Mouse (Mus musculus): Measurements from ENCODE around the gene Vdac2. TPM values are rescaled to one million over a fixed set of nuclear protein-coding genes. Genes with fewer than 3 reads are reported as not detected.

The Vdac2 gene
- polyA plus RNA-seq, 1 experiment from 2014 or later: 240 TPM

GRCm38 (mm10) chr14:21806631-21807160 lies 18.3 kb upstream of the Vdac2 start:
- H3K4me1 ChIP-seq: no peaks in the 10 kb centered on the region

DNA sequence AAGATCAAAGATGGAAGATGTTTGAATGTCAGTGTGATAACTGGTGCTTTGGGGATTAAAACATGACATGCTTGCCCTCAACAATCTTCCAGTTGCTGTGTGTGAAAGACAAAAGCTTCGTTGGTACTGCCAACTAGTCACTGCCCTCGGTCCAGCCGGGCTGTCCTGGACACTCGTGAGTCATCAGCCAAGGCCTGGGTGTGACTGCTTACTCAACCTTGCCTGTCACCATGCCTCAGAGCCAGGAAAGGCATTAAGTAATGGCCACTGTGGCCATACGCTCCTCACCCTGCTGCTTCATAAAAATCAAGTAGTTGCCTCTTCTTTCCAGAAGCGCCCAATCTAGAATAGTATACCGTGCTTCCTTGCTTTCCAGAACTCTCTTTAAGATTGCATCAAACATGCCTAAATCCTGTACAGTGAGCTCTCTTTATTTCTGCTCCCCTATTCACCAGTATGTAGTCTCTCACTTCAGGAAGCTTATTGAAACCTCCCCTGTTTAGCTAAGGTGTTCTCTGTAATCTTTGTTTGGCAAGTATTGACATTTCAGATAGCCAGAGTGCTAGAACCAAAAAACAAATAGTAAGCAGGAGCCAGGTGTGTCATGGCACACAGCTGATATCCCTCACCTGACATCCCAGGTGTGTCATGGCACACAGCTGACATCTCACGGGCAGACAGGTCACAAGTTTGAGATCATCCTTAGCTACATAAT lies 16.7 kb upstream of the Vdac2 start:
- Histone ChIP-seq H3K4me1 (no peaks in the 10 kb centered on the region), H3K4me3 (no peak overlapping the region), H3K9ac (no peak overlapping the region), H3K27me3 (no peaks in the 10 kb centered on the region), H3K4me2 (replicated peaks) (no peak overlapping the region), H3K27ac (no peak overlapping the region), H3K9me3 (no peaks in the 10 kb centered on the region), H3K36me3 (no peaks in the 10 kb centered on the region)
- 89% methylated on average over 8 of the region's 8 CpGs for WGBS
- no peak for ATAC-seq (ENCODE audit: insufficient number of reproducible peaks, insufficient read depth, low FRiP score, low TSS enrichment)

More at GRCm38 (mm10) chr14:21806631-21807160, 18.3 kb upstream of the Vdac2 start:
- ATAC-seq (ENCODE audit: insufficient number of reproducible peaks, insufficient read depth, low FRiP score, low TSS enrichment): no peak
- H3K27me3 ChIP-seq: no peaks in the 10 kb centered on the region
- H3K36me3 ChIP-seq: no peaks in the 10 kb centered on the region
- no peak overlapping the region for H3K27ac ChIP-seq
- no peaks in the 10 kb centered on the region for H3K9me3 ChIP-seq
- 90% methylated on average over 3 of the region's 3 CpGs for WGBS
- no peak overlapping the region for H3K4me3 ChIP-seq
- H3K4me2 ChIP-seq (replicated peaks): no peak overlapping the region
- H3K9ac ChIP-seq: no peak overlapping the region

DNA sequence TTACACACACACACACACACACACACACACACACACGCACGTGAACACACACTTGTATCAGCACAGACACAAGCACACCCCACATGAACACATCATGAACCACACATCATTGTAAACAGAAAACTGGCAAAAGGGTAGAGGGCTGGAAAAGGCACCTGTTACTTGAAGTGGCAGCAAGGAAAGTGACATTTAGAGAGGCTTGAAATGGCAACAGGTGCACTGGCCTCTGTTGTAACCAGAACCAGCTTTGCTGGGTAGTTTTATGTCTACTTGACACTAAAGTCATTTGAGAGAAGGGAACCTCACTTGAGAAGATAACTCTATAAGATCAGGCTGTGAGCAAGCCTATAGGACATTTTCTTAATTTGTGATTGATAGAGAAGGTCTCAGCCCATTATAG lies 15.6 kb upstream of the Vdac2 start:
- Histone ChIP-seq H3K36me3 (no peaks in the 10 kb centered on the region), H3K4me3 (no peak overlapping the region), H3K9me3 (no peaks in the 10 kb centered on the region), H3K4me1 (no peaks in the 10 kb centered on the region; the same call in 1 of the 2 replicates), H3K27me3 (no peaks in the 10 kb centered on the region), H3K9ac (no peak overlapping the region), H3K4me2 (replicated peaks) (no peak overlapping the region), H3K27ac (no peak overlapping the region)
- ATAC-seq (ENCODE audit: insufficient number of reproducible peaks, insufficient read depth, low FRiP score, low TSS enrichment): no peak
- 94% methylated on average over 2 of the region's 2 CpGs for WGBS

DNA sequence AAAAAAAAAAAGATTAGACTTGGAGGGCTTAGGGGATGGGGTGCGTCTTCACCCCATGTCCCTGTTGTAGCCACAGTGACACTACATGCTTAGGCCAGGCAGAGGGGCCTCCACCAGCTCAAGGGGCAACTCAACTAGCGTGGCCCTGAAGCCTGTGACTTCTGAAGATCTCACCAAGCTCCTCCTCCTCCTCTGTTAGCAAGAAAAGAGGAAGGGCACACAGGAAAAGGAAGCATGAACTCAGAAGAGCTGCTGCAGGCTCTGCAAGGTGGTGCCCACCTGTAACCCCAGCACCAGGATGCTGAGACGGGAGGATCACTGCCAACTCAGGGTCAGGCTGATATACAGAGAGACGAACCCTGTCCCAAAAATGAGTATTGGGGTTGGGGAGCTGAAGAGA lies 13.7 kb upstream of the Vdac2 start:
- Histone ChIP-seq H3K4me2 (replicated peaks) (no peak overlapping the region), H3K27me3 (no peaks in the 10 kb centered on the region), H3K4me1 (no peaks in the 10 kb centered on the region; the same call in 1 of the 2 replicates), H3K36me3 (no peaks in the 10 kb centered on the region), H3K4me3 (no peak overlapping the region), H3K9ac (no peak overlapping the region), H3K9me3 (no peaks in the 10 kb centered on the region), H3K27ac (no peak overlapping the region)
- no peak for ATAC-seq (ENCODE audit: insufficient number of reproducible peaks, insufficient read depth, low FRiP score, low TSS enrichment)
- WGBS: 81% methylated on average over 4 of the region's 4 CpGs

GRCm38 (mm10) chr14:21811744-21812393 lies 13.2 kb upstream of the Vdac2 start:
- Histone ChIP-seq H3K9me3 (no peaks in the 10 kb centered on the region), H3K27me3 (no peaks in the 10 kb centered on the region), H3K4me2 (replicated peaks) (no peak overlapping the region), H3K27ac (no peak overlapping the region), H3K4me1 (no peaks in the 10 kb centered on the region; the same call in 1 of the 2 replicates), H3K36me3 (no peaks in the 10 kb centered on the region), H3K4me3 (no peak overlapping the region), H3K9ac (no peak overlapping the region)
- WGBS: 85% methylated on average over 10 of the region's 10 CpGs
- no peak for ATAC-seq (ENCODE audit: insufficient number of reproducible peaks, insufficient read depth, low FRiP score, low TSS enrichment)

DNA sequence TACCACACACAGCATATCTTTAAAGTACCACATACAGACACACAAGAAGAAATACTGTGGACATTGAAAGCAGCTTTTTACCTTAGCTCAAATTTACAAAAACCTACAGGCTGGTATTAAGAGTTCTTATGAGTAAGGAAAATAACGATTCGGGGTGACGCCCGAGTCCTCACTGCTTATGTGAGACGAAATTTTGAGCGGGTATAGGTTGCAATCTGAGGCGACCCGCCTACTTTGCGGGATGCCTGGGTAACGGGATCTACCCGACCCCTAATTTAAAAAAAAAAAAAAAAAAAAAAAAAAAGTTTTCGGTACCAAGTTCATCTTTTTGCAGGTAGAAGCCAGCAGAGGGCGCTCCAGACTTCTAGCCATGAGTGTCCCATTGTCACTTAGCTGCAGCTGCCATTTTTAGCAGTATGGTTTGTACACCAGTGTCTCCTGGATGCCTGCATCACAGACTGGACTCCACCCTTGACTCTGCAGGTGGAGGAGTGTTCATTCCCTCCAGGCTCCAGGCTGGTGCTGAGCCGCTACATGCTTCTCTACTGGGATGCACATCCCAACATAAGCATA lies 12.4 kb upstream of the Vdac2 start:
- Histone ChIP-seq H3K36me3 (no peaks in the 10 kb centered on the region), H3K9ac (no peak overlapping the region), H3K4me3 (no peak overlapping the region), H3K27me3 (no peaks in the 10 kb centered on the region), H3K4me1 (no peaks in the 10 kb centered on the region; the same call in 1 of the 2 replicates), H3K4me2 (replicated peaks) (no peak overlapping the region), H3K27ac (no peak overlapping the region), H3K9me3 (no peaks in the 10 kb centered on the region)
- ATAC-seq (ENCODE audit: insufficient number of reproducible peaks, insufficient read depth, low FRiP score, low TSS enrichment): no peak
- WGBS: 16% methylated on average over 14 of the region's 14 CpGs

- Histone ChIP-seq H3K27me3 (no peaks in the 10 kb centered on the region), H3K4me2 (replicated peaks) (no peak overlapping the region), H3K9ac (no peak overlapping the region), H3K36me3 (no peaks in the 10 kb centered on the region), H3K4me3 (no peak overlapping the region), H3K27ac (no peak overlapping the region), H3K4me1 (no peaks in the 10 kb centered on the region; the same call in 1 of the 2 replicates), H3K9me3 (no peaks in the 10 kb centered on the region)
- 82% methylated on average over 4 of the region's 4 CpGs for WGBS
- ATAC-seq (ENCODE audit: insufficient number of reproducible peaks, insufficient read depth, low FRiP score, low TSS enrichment): no peak
These were observed 11.8 kb upstream of the Vdac2 start for GRCm38 (mm10) chr14:21813216-21813615.

- Histone ChIP-seq H3K4me2 (replicated peaks) (no peak overlapping the region), H3K36me3 (no peaks in the 10 kb centered on the region), H3K27me3 (no peaks in the 10 kb centered on the region), H3K4me1 (no peaks in the 10 kb centered on the region; the same call in 1 of the 2 replicates), H3K4me3 (no peak overlapping the region), H3K27ac (no peak overlapping the region), H3K9me3 (no peaks in the 10 kb centered on the region), H3K9ac (no peak overlapping the region)
- ATAC-seq (ENCODE audit: insufficient number of reproducible peaks, insufficient read depth, low FRiP score, low TSS enrichment): no peak
- 75% methylated on average over 3 of the region's 3 CpGs for WGBS
These were observed 11.2 kb upstream of the Vdac2 start for GRCm38 (mm10) chr14:21813847-21814246.

GRCm38 (mm10) chr14:21814606-21815005 lies 10.4 kb upstream of the Vdac2 start:
- no peak for ATAC-seq (ENCODE audit: insufficient number of reproducible peaks, insufficient read depth, low FRiP score, low TSS enrichment)
- 95% methylated on average over 4 of the region's 4 CpGs for WGBS
- no peak overlapping the region for H3K27ac ChIP-seq
- no peak overlapping the region for H3K9ac ChIP-seq
- no peaks in the 10 kb centered on the region for H3K27me3 ChIP-seq
- no peak overlapping the region for H3K4me2 ChIP-seq (replicated peaks)
- no peaks in the 10 kb centered on the region for H3K36me3 ChIP-seq
- H3K9me3 ChIP-seq: no peaks in the 10 kb centered on the region
- H3K4me1 ChIP-seq: no peaks in the 10 kb centered on the region; the same call in 1 of the 2 replicates
- H3K4me3 ChIP-seq: no peak overlapping the region

- H3K9me3 ChIP-seq: no peaks in the 10 kb centered on the region
- 47% methylated on average over 3 of the region's 3 CpGs for WGBS
- no peaks in the 10 kb centered on the region for H3K27me3 ChIP-seq
- no peak overlapping the region for H3K27ac ChIP-seq
- no peak overlapping the region for H3K9ac ChIP-seq
- ATAC-seq (ENCODE audit: insufficient number of reproducible peaks, insufficient read depth, low FRiP score, low TSS enrichment): no peak
- no peaks in the 10 kb centered on the region; the same call in 1 of the 2 replicates for H3K4me1 ChIP-seq
- no peak overlapping the region for H3K4me2 ChIP-seq (replicated peaks)
- H3K36me3 ChIP-seq: no peaks in the 10 kb centered on the region
- no peak overlapping the region for H3K4me3 ChIP-seq
These were observed 8.8 kb upstream of the Vdac2 start for GRCm38 (mm10) chr14:21816255-21816654.

DNA sequence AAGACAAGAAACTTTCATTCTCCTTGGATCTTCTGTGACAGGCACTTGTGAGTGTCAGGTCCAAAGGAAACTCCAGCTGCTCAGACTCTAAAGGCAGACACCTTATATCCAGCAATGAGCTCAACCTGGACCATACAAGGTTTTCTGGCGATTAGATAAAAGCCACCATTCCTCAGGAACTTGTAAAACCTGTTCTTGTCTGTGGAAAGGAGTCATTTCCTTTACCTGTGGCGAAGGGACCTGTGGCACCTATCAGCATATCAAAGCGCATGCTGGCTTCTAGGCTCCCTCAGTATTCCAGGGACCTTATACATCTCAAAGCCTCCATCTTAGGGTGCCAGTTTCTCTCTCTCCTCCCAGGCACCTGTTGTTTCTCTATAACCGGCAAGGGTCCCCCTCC lies 7.6 kb upstream of the Vdac2 start:
- WGBS: 41% methylated on average over 4 of the region's 4 CpGs
- no peaks in the 10 kb centered on the region for H3K9me3 ChIP-seq
- no peak overlapping the region for H3K27ac ChIP-seq
- ATAC-seq (ENCODE audit: insufficient number of reproducible peaks, insufficient read depth, low FRiP score, low TSS enrichment): no peak
- H3K36me3 ChIP-seq: no peaks in the 10 kb centered on the region
- H3K9ac ChIP-seq: no peak overlapping the region
- no peaks in the 10 kb centered on the region; the same call in 1 of the 2 replicates for H3K4me1 ChIP-seq
- H3K27me3 ChIP-seq: no peaks in the 10 kb centered on the region
- no peak overlapping the region for H3K4me2 ChIP-seq (replicated peaks)
- no peak overlapping the region for H3K4me3 ChIP-seq

Measured in embryonic facial prominence, embryonic 12.5 days (tissue).